Mouse (Mus musculus) embryonic facial prominence, embryonic 10.5 days (tissue): ENCODE measurements around the gene Glud1. TPM values are rescaled to one million over a fixed set of nuclear protein-coding genes. Genes with fewer than 3 reads are reported as not detected.
"Not testable (repeated sequence)": the region's sequence is repeated elsewhere in the genome, so short reads cannot be mapped to it uniquely, and the experiment has no call there.

Experiments used
- DNase-seq: peaks from one replicate; pipeline ENCODE4 v3.0.0-alpha.2; 2017; ENCODE audit warnings: low spot score
- H3K27ac ChIP-seq: fragments of 300-500 bp; sonication (generic); replicated peaks from 2 replicates; pipeline ENCODE4 v1.5.1; 2016; ENCODE audit warnings: mild to moderate bottlenecking
- H3K27me3 ChIP-seq: fragments of 300-500 bp; sonication (generic); replicated peaks from 2 replicates; pipeline ENCODE4 v1.6.1; 2016; ENCODE audit warnings: low read depth, mild to moderate bottlenecking; ENCODE audit not compliant: poor library complexity, severe bottlenecking
- H3K36me3 ChIP-seq: fragments of 300-500 bp; sonication (generic); replicated peaks from 2 replicates; pipeline ENCODE4 v1.6.1; 2016; ENCODE audit warnings: mild to moderate bottlenecking, moderate library complexity
- H3K4me1 ChIP-seq: fragments of 300-500 bp; sonication (generic); 2 replicates; pipeline ENCODE4 v1.6.1; 2016
- H3K4me3 ChIP-seq: fragments of 300-500 bp; sonication (generic); 2 replicates; pipeline ENCODE4 v1.5.1; 2016; ENCODE audit warnings: mild to moderate bottlenecking, moderate library complexity
- H3K9me3 ChIP-seq: fragments of 300-500 bp; sonication (generic); 2 replicates; pipeline ENCODE4 v1.6.1; 2016; ENCODE audit warnings: mild to moderate bottlenecking
- WGBS: fragments of 180-500 bp; shearing (Covaris S2); methylation state at CpG from one replicate; pipeline ENCODE4 v1.1.7; 2016; 5-methylcytosine and 5-hydroxymethylcytosine counted together
- polyA plus RNA-seq: library from polyadenylated mRNA; unstranded; fragments of >200 nt; fragmentation: Nextera tagmentation; extraction: Ambion mirVana; gene quantifications from 2 replicates; pipeline ENCODE4 v1.2.1, GENCODE M21; 2016

Glud1 gene
- polyA plus RNA-seq, 1 experiment from 2014 or later = 70.0 TPM

GRCm38 (mm10) chr14:34360251-34360650, 49.7 kb downstream of the Glud1 start:
- no peaks in the 10 kb centered on the region for H3K36me3 ChIP-seq
- H3K9me3 ChIP-seq = no peaks in the 10 kb centered on the region
- DNase-seq = no peak
- H3K4me1 ChIP-seq = peaks cover 18% of the 10 kb centered on the region
- 42% methylated on average over 6 of the region's 6 CpGs for WGBS
- no peak overlapping the region for H3K4me3 ChIP-seq
- peaks cover 40% of the 10 kb centered on the region for H3K27me3 ChIP-seq
- no peak overlapping the region for H3K27ac ChIP-seq

- no peak overlapping the region for H3K4me3 ChIP-seq
- DNase-seq = no peak
- 82% methylated on average over 4 of the region's 4 CpGs for WGBS
- H3K9me3 ChIP-seq = no peaks in the 10 kb centered on the region
- no peaks in the 10 kb centered on the region for H3K36me3 ChIP-seq
- H3K4me1 ChIP-seq = peaks cover 14% of the 10 kb centered on the region
- no peak overlapping the region for H3K27ac ChIP-seq
- H3K27me3 ChIP-seq = peaks cover 40% of the 10 kb centered on the region
Observed at GRCm38 (mm10) chr14:34362135-34362534, 51.6 kb downstream of the Glud1 start.

- Histone ChIP-seq H3K9me3 (no peaks in the 10 kb centered on the region), H3K36me3 (no peaks in the 10 kb centered on the region), H3K4me3 (peak overlapping the region; percentile 59), H3K4me1 (peaks cover 14% of the 10 kb centered on the region), H3K27me3 (peaks cover 40% of the 10 kb centered on the region), H3K27ac (peak overlapping the region; percentile 61)
- WGBS = 26% methylated on average over 18 of the region's 18 CpGs
- peak; percentile 64 for DNase-seq
Observed at GRCm38 (mm10) chr14:34362726-34363445, 52.4 kb downstream of the Glud1 start.

- peak; percentile 66 for DNase-seq
- no peaks in the 10 kb centered on the region for H3K9me3 ChIP-seq
Observed at GRCm38 (mm10) chr14:34363490-34364253, 53.1 kb downstream of the Glud1 start.

GRCm38 (mm10) chr14:34364254-34365146, 54.0 kb downstream of the Glud1 start:
- not testable (repeated sequence) for H3K9me3 ChIP-seq, DNase-seq, H3K36me3 ChIP-seq, H3K27ac ChIP-seq
- 75% methylated on average over 15 of the region's 15 CpGs for WGBS
- Histone ChIP-seq H3K4me3 (peak overlapping the region; percentile 59), H3K4me1 (peaks cover 14% of the 10 kb centered on the region), H3K27me3 (peaks cover 40% of the 10 kb centered on the region)

More at GRCm38 (mm10) chr14:34363490-34364253, 53.1 kb downstream of the Glud1 start:
- Histone ChIP-seq H3K27ac (peak overlapping the region; percentile 61), H3K27me3 (peaks cover 40% of the 10 kb centered on the region), H3K4me3 (peak overlapping the region; percentile 59), H3K36me3 (no peaks in the 10 kb centered on the region), H3K4me1 (peaks cover 14% of the 10 kb centered on the region)
- 1% methylated on average over 32 of the region's 32 CpGs for WGBS

- Histone ChIP-seq H3K4me1 (peaks cover 14% of the 10 kb centered on the region), H3K9me3 (no peaks in the 10 kb centered on the region), H3K27me3 (peaks cover 40% of the 10 kb centered on the region), H3K27ac (no peak overlapping the region), H3K4me3 (no peak overlapping the region), H3K36me3 (no peaks in the 10 kb centered on the region)
- DNase-seq = no peak
- 88% methylated on average over 2 of the region's 2 CpGs for WGBS
Observed at GRCm38 (mm10) chr14:34365147-34365507, 54.6 kb downstream of the Glud1 start.

GRCm38 (mm10) chr14:34370203-34370602, 59.7 kb downstream of the Glud1 start:
- Histone ChIP-seq H3K4me3 (no peak overlapping the region), H3K4me1 (peaks cover 17% of the 10 kb centered on the region), H3K9me3 (no peaks in the 10 kb centered on the region), H3K27ac (no peak overlapping the region), H3K36me3 (no peaks in the 10 kb centered on the region), H3K27me3 (peaks cover under 1% of the 10 kb centered on the region; the same call in 1 of the 2 replicates)
- WGBS = 59% methylated on average over 3 of the region's 3 CpGs
- DNase-seq = no peak

- no peaks in the 10 kb centered on the region for H3K27me3 ChIP-seq
- H3K9me3 ChIP-seq = no peaks in the 10 kb centered on the region
- H3K27ac ChIP-seq = no peak overlapping the region
- peaks cover 23% of the 10 kb centered on the region for H3K4me1 ChIP-seq
- no peaks in the 10 kb centered on the region for H3K36me3 ChIP-seq
- WGBS = 85% methylated on average over 3 of the region's 3 CpGs
- no peak overlapping the region for H3K4me3 ChIP-seq
- DNase-seq = no peak
Observed at GRCm38 (mm10) chr14:34370921-34371320, 60.4 kb downstream of the Glud1 start.

- H3K9me3 ChIP-seq = no peaks in the 10 kb centered on the region
- 88% methylated on average over 2 of the region's 2 CpGs for WGBS
- H3K4me1 ChIP-seq = peaks cover 30% of the 10 kb centered on the region
- no peaks in the 10 kb centered on the region for H3K27me3 ChIP-seq
- no peaks in the 10 kb centered on the region for H3K36me3 ChIP-seq
- no peak for DNase-seq
- no peak overlapping the region for H3K4me3 ChIP-seq
- no peak overlapping the region for H3K27ac ChIP-seq
Observed at GRCm38 (mm10) chr14:34371763-34372162, 61.2 kb downstream of the Glud1 start.

- 82% methylated on average over 6 of the region's 6 CpGs for WGBS
- H3K27me3 ChIP-seq = no peaks in the 10 kb centered on the region
- no peak overlapping the region for H3K27ac ChIP-seq
- peaks cover 39% of the 10 kb centered on the region for H3K4me1 ChIP-seq
- DNase-seq = peak; percentile 49
- no peak overlapping the region for H3K4me3 ChIP-seq
- no peaks in the 10 kb centered on the region for H3K36me3 ChIP-seq
- no peaks in the 10 kb centered on the region for H3K9me3 ChIP-seq
Observed at GRCm38 (mm10) chr14:34372646-34373045, 62.1 kb downstream of the Glud1 start.

- no peak overlapping the region for H3K4me3 ChIP-seq
- 70% methylated on average over 6 of the region's 6 CpGs for WGBS
Observed at GRCm38 (mm10) chr14:34373581-34373980, 63.1 kb downstream of the Glud1 start.

GRCm38 (mm10) chr14:34374577-34374976, 64.0 kb downstream of the Glud1 start, which contains the start of gene Sncg:
Gene Sncg (minus strand): TSS chr14:34374789.
- DNase-seq = no peak
- 72% methylated on average over 10 of the region's 10 CpGs for WGBS
- Histone ChIP-seq H3K9me3 (no peaks in the 10 kb centered on the region), H3K27me3 (no peaks in the 10 kb centered on the region), H3K27ac (peak within 1 kb of the TSS; percentile 72), H3K36me3 (no peaks in the 10 kb centered on the region), H3K4me1 (peaks cover 56% of the 10 kb centered on the region), H3K4me3 (peak within 1 kb of the TSS; percentile 14; the same call in 1 of the 2 replicates)

More at GRCm38 (mm10) chr14:34373581-34373980, 63.1 kb downstream of the Glud1 start:
- peaks cover 48% of the 10 kb centered on the region for H3K4me1 ChIP-seq
- no peak for DNase-seq
- H3K36me3 ChIP-seq = no peaks in the 10 kb centered on the region
- no peaks in the 10 kb centered on the region for H3K27me3 ChIP-seq
- H3K27ac ChIP-seq = no peak overlapping the region
- H3K9me3 ChIP-seq = no peaks in the 10 kb centered on the region
